Comparison of ENCODE assay signal across 21 mouse cellular contexts in genomic region chr6:17201916-17202636, GRCm38 (mm10).
A peak's percentile ranks its signal among the peaks of the same experiment; 100 is the strongest.
DNase-seq lines count a peak whose midpoint lies in the region; ATAC-seq and TF ChIP-seq lines count a peak whose summit lies in the region.
"Had no signal": no experiment of that assay in that cellular context is flagged by ENCODE, and none has a peak within 500 bp of the region (broad histone marks: within the 10 kb centered on the region; RNA-seq: fewer than 3 reads in every experiment).

No protein-coding gene starts in this region.

- no peak for TF ChIP-seq EP300 in stomach, postnatal 0 days (optimal IDR thresholded peaks at IDR 0.05)

- no peak overlapping the region for H3K4me2 ChIP-seq in kidney, embryonic 14.5 days (replicated peaks; ENCODE audit: low read depth, low read length)
- no peak overlapping the region for H3K4me2 ChIP-seq in stomach, postnatal 0 days (replicated peaks; ENCODE audit: low read depth)
- H3K4me2 ChIP-seq in midbrain, embryonic 14.5 days (ENCODE audit: low read length): no peak overlapping the region
- H3K4me2 ChIP-seq: forebrain, embryonic 13.5 days; heart, embryonic 11.5 days; limb, embryonic 15.5 days; lung, embryonic 15.5 days; neural tube, embryonic 15.5 days had no signal

- no peak overlapping the region for H3K4me3 ChIP-seq in kidney, adult 2 months (ENCODE audit: insufficient read depth, low read depth, low read length)
- no peak overlapping the region for H3K4me3 ChIP-seq in kidney, embryonic 14.5 days (ENCODE audit: low read length)
- H3K4me3 ChIP-seq in embryonic fibroblast, embryonic 13.5 days (ENCODE audit: insufficient read depth, low read length): no peak overlapping the region
- H3K4me3 ChIP-seq in stomach, postnatal 0 days (ENCODE audit: low read depth, low read length): no peak overlapping the region
- H3K4me3 ChIP-seq in midbrain, embryonic 14.5 days (replicated peaks; ENCODE audit: low read depth, low read length): no peak overlapping the region
- H3K4me3 ChIP-seq: forebrain, embryonic 13.5 days; limb, embryonic 15.5 days; lung, embryonic 15.5 days; neural tube, embryonic 15.5 days had no signal

- no peak for TF ChIP-seq POLR2A in kidney, adult 2 months (IDR thresholded peaks at IDR 0.05; ENCODE audit: low read depth, low read length)
- TF ChIP-seq POLR2A in embryonic fibroblast, embryonic 13.5 days (IDR thresholded peaks at IDR 0.05; ENCODE audit: low read depth, low read length): no peak

- no peak for TF ChIP-seq CTCF in kidney, adult 2 months (conservative IDR thresholded peaks at IDR 0.05; ENCODE audit: insufficient read depth, insufficient read length, low read depth, low read length)
- TF ChIP-seq CTCF in embryonic fibroblast, embryonic 13.5 days (IDR thresholded peaks at IDR 0.05; ENCODE audit: borderline replicate concordance, insufficient read depth, low read length): no peak
- no peak for TF ChIP-seq CTCF in stomach, postnatal 0 days (IDR thresholded peaks at IDR 0.05; ENCODE audit: low read depth)

- no peaks in the 10 kb centered on the region for H3K9me3 ChIP-seq in kidney, embryonic 14.5 days (ENCODE audit: control insufficient read depth, low read length)
- H3K9me3 ChIP-seq in stomach, postnatal 0 days (ENCODE audit: control insufficient read depth, low read length): no peaks in the 10 kb centered on the region
- H3K9me3 ChIP-seq in midbrain, embryonic 14.5 days (ENCODE audit: control insufficient read depth, low read length): no peaks in the 10 kb centered on the region
- H3K9me3 ChIP-seq: forebrain, embryonic 13.5 days; limb, embryonic 15.5 days; lung, embryonic 15.5 days; neural tube, embryonic 15.5 days had no signal

- ATAC-seq in kidney, embryonic 14.5 days (ENCODE audit: low FRiP score, low TSS enrichment): no peak
- no peak for ATAC-seq in stomach, postnatal 0 days (ENCODE audit: low FRiP score, low TSS enrichment)
- ATAC-seq in midbrain, embryonic 14.5 days (ENCODE audit: low FRiP score, low TSS enrichment): no peak
- ATAC-seq: CD4-positive, CD25-positive, alpha-beta regulatory T cell, adult 4 months; forebrain, embryonic 13.5 days had no signal

- 0 out of 2 replicates have a peak overlapping the region, but pooled peaks have one; percentile 16 for H3K27ac ChIP-seq in kidney, adult 2 months (ENCODE audit: insufficient read depth, low read depth, low read length)
- H3K27ac ChIP-seq in kidney, embryonic 14.5 days (ENCODE audit: low read depth, low read length): no peak overlapping the region
- H3K27ac ChIP-seq in embryonic fibroblast, embryonic 13.5 days (ENCODE audit: insufficient read depth, low read length): peak overlapping the region; percentile 98
- 0 out of 2 replicates have a peak overlapping the region, but pooled peaks have one; percentile 13 for H3K27ac ChIP-seq in stomach, postnatal 0 days (replicated peaks)
- no peak overlapping the region for H3K27ac ChIP-seq in midbrain, embryonic 14.5 days (replicated peaks; ENCODE audit: low read depth, low read length)
- H3K27ac ChIP-seq: forebrain, embryonic 13.5 days; kidney, postnatal 0 days; limb, embryonic 15.5 days; liver, embryonic 14.5 days; lung, embryonic 15.5 days; neural tube, embryonic 15.5 days had no signal

- H3K9ac ChIP-seq in kidney, embryonic 14.5 days (ENCODE audit: low read depth, low read length): no peak overlapping the region
- H3K9ac ChIP-seq in stomach, postnatal 0 days (ENCODE audit: low read length): no peak overlapping the region
- no peak overlapping the region for H3K9ac ChIP-seq in midbrain, embryonic 14.5 days (replicated peaks; ENCODE audit: low read length)
- H3K9ac ChIP-seq: forebrain, embryonic 13.5 days; limb, embryonic 15.5 days; liver, embryonic 14.5 days; lung, embryonic 15.5 days; neural tube, embryonic 15.5 days had no signal

- H3K27me3 ChIP-seq in kidney, adult 2 months (replicated peaks; ENCODE audit: control insufficient read depth, insufficient read depth, low read length): no peaks in the 10 kb centered on the region
- no peaks in the 10 kb centered on the region for H3K27me3 ChIP-seq in kidney, embryonic 14.5 days (ENCODE audit: control insufficient read depth, insufficient read depth, low read length)
- no peaks in the 10 kb centered on the region for H3K27me3 ChIP-seq in stomach, postnatal 0 days (ENCODE audit: control insufficient read depth, insufficient read depth, low read length)
- H3K27me3 ChIP-seq in midbrain, embryonic 14.5 days (ENCODE audit: control insufficient read depth, insufficient read depth, low read length): no peaks in the 10 kb centered on the region
- H3K27me3 ChIP-seq: limb, embryonic 15.5 days; lung, embryonic 15.5 days; neural tube, embryonic 15.5 days had no signal

- no peaks in the 10 kb centered on the region for H3K4me1 ChIP-seq in kidney, adult 2 months (ENCODE audit: control insufficient read depth, insufficient read depth, low read length)
- peaks cover 9% of the 10 kb centered on the region; the same call in 1 of the 2 replicates for H3K4me1 ChIP-seq in kidney, embryonic 14.5 days (ENCODE audit: control insufficient read depth, insufficient read depth, low read length)
- H3K4me1 ChIP-seq in embryonic fibroblast, embryonic 13.5 days (ENCODE audit: control insufficient read depth, insufficient read depth, low read length): no peaks in the 10 kb centered on the region; the same call in 1 of the 2 replicates
- H3K4me1 ChIP-seq in stomach, postnatal 0 days (replicated peaks; ENCODE audit: control insufficient read depth, insufficient read depth): no peaks in the 10 kb centered on the region
- no peaks in the 10 kb centered on the region for H3K4me1 ChIP-seq in midbrain, embryonic 14.5 days (ENCODE audit: control insufficient read depth, insufficient read depth, low read length)
- H3K4me1 ChIP-seq: lung, embryonic 15.5 days had no signal

- WGBS in kidney, adult 2 months: 69% methylated on average over 6 of the region's 6 CpGs
- 75% methylated on average over 6 of the region's 6 CpGs for WGBS in kidney, embryonic 14.5 days
- WGBS in stomach, postnatal 0 days: 49% methylated on average over 6 of the region's 6 CpGs
- 89% methylated on average over 6 of the region's 6 CpGs for WGBS in midbrain, embryonic 14.5 days

- no peaks in the 10 kb centered on the region for H3K36me3 ChIP-seq in kidney, adult 2 months (ENCODE audit: control insufficient read depth, insufficient read depth, low read length)
- H3K36me3 ChIP-seq in kidney, embryonic 14.5 days (ENCODE audit: control insufficient read depth, insufficient read depth, low read length): no peaks in the 10 kb centered on the region
- H3K36me3 ChIP-seq in stomach, postnatal 0 days (ENCODE audit: control insufficient read depth, insufficient read depth, low read length): no peaks in the 10 kb centered on the region
- H3K36me3 ChIP-seq in midbrain, embryonic 14.5 days (ENCODE audit: control insufficient read depth, insufficient read depth, low read length): no peaks in the 10 kb centered on the region
- H3K36me3 ChIP-seq: limb, embryonic 15.5 days; lung, embryonic 15.5 days; neural tube, embryonic 15.5 days had no signal

- DNase-seq in kidney, adult 2 months: no peak
- DNase-seq in NIH3T3 (ENCODE audit: low read depth): peak; percentile 89
- DNase-seq in stomach, postnatal 0 days (ENCODE audit: low spot score): no peak
- DNase-seq in midbrain, embryonic 14.5 days: no peak
- no peak for DNase-seq in cerebellum, adult 11 months
- DNase-seq: adrenal gland, adult 8-10 months; cerebellum, adult 2 months; kidney, adult 11 months; left cerebral cortex, postnatal 4 days; lung, postnatal 4 days; spleen, adult 18-20 months had no signal

Comparison
In these comparisons a context has a peak if more than half of its experiments do, and no peak if none do; other contexts are left out.
1. H3K27ac ChIP-seq: peak in kidney, adult 2 months (single experiment), embryonic fibroblast, embryonic 13.5 days (single experiment) and stomach, postnatal 0 days (single experiment); none in kidney, embryonic 14.5 days (single experiment) and midbrain, embryonic 14.5 days (single experiment).